Mouse (Mus musculus) B cell, adult 2 months (primary cell): ENCODE results near the gene Bloc1s4.

Experiments
- DNase-seq, 2 experiments: peaks; one replicate each; pipeline ENCODE4 v3.0.0; 2022

The Bloc1s4 gene

DNA sequence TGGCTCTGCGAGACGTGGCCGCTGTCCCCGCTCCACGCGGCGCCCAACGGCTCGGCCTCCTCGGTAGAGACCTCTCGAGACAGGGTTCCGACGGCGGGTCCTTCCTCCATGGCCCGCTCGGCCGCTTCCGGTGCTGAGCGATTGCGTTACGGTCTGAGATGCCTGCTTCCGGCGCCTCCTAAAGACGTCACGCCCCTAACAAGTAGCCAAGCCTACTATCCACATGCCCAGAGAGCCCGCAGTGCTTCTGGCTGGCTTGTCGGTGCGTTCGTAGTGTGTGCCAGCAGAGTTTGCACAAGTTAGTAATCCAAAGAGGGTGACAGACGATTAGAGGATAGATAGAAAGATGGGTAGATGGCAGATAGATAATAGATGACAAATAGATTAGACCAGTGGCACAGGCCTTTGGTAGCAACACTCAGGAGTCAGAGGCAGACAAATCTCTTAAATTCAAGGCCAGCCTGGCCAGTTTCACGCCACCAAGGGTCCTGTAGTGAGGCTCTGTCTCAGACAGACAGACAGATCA is at the start of gene Bloc1s4:
Gene Bloc1s4 (minus strand): TSS at position 115 of the 526 bp plus-strand sequence.
- DNase-seq: peak; percentile 94

DNA sequence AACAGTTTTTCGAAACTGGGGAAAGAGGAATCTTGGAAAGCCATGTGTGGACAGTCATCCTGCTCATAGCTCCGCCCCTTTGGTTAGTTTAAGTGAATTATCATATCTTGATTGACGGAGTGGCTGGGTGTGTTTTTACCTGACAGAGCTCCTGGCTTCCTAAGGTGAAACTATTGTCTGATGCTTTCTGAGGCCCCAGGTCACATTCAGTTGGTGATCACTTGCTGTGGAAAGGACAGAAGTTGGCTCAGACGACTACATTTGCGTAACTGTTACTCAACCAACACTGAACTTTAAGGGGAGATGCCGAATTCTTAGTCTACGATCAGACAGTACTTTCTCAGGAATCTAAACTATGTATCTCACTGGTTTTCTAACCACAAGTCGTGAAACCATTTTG is 48.8 kb upstream of the Bloc1s4 start:
- DNase-seq: no peak

DNA sequence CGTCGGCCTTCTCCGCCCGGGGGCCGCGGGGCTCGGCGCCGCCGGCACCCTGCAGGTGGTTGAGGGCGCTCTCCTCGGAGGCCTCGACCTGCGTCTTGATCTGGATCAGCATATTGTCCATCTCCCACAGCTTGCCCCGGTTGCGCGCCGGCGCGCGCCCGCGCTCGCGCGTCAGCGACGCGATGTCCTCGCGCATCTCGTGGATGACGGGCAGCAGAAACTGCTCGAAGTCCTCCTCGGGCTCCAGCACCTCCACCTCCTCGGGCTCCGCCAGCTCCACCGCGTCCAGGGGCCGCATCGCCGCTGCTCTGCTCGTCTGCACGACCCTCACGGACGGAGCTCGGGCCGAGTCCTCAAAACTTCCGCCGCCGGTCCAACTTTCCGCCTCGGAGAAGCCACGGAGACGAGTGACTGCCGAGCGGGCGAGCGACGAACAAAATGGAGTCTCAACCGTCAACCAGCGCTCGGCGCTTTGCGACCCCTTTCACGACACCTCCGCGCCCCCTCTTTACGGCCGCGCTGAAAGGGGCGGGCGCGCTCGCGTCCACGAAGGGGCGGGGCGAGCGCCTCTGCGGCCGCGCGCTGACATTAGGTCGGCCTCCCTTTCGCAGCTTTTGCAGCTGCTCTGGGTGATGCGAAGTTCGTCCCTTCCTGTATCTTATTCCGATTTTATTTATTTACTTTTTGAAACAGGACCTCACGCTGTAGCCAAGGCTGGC is 48.0 kb upstream of the Bloc1s4 start, which contains the start of gene Mrfap1:
Gene Mrfap1 (minus strand): TSS at position 477 of the 719 bp plus-strand sequence.
- DNase-seq: peak; percentile 95 to 96

DNA sequence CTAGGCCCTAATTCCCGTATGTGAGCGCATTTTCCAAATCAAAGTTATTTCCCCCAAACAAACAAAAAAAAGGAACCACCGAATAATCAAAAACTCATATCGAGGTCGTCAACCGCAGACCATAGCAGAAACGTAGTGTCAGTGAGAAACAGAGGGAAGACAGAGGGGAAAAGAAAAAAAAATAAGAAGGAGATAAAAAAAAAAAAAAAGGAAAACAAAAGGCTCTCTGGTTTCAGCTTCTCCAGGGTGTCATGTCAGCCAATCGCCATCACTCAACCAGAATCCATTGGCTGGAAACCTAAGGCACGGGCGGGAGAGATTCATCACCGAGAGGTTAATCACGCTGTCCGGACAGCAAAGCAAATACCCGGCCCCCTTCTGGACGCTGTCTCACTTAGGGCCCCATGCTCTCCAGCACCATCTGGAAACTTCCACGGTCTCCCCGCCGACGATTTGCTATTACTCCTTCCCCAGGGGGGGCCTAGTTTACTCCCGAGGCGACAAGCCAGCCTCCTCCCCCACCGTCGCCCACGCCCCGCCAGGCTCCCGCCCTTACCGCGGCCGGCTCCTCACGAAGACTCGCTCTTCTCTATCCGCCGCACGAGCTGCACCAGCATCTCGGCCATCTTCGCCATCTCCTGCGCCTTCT is 47.3 kb upstream of the Bloc1s4 start:
- peak; percentile 65 to 69 for DNase-seq

DNA sequence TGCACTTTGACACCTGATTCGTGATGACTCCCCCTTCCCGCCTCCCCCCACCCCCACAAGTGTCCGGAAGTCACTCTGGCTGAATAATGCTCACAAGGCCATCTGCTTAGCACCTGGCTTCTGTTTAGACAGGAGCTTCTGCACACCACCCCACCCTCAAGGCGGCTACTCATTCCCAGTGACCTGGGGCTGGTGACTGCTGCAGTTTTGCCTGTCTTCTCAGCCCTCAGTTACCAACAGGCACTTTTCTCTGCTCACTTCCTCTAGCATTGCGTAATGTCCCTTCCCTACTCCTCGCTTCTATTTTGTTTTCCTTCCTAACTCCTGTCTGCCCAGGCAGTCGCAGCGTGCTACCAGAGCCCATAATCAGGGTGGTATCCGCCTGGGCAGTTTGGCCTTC is 43.4 kb upstream of the Bloc1s4 start:
- no peak for DNase-seq

DNA sequence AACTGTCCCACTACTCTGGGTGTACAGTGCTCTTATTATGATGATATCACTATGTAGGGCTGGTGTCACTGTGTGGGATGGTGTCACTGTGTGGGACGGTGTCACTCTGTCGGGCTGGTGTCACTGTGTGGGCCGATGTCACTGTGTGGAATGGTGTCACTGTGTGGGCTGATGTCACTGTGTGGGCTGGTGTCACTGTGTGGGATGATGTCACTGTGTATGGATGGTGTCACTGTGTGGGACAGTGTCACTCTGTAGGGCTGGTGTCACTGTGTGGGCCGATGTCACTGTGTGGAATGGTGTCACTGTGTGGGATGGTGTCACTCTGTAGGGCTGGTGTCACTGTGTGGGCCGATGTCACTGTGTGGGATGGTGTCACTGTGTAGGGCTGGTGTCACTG is 37.6 kb upstream of the Bloc1s4 start:
- DNase-seq: no peak

DNA sequence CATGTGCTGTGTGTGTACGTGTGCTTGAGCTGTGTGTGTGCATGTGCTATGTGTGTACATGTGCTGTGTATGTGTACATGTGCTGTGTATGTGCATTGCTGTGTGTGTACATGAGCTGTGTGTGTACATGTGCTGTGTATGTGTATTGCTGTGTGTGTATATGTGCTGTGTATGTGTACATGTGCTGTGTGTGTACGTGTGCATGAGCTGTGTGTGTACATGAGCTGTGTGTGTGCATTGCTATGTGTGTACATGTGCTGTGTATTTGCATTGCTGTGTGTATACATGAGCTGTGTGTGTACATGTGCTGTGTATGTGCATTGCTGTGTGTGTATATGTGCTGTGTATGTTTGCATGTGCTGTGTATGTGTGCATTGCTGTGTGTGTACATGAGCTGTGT is 31.1 kb upstream of the Bloc1s4 start:
- DNase-seq: no peak

DNA sequence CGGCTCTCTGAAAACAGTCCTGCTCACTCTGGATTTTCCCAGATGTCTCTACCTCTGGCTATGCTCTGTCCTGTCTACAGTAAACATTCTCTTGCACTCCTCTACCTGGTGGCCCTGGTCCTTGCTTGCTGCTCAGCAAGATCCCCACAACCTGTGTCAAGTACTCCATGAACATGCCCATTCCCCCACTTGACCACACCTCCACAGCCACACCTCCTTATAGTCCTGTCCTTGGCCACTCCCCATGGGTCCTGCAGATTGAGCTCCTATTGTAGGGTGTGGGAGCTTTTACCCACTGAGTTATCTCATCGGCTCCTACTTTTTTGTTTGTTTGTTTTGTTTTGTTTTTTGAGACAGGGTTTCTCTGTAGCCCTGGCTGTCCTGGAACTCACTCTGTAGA is 30.5 kb upstream of the Bloc1s4 start:
- no peak for DNase-seq

DNA sequence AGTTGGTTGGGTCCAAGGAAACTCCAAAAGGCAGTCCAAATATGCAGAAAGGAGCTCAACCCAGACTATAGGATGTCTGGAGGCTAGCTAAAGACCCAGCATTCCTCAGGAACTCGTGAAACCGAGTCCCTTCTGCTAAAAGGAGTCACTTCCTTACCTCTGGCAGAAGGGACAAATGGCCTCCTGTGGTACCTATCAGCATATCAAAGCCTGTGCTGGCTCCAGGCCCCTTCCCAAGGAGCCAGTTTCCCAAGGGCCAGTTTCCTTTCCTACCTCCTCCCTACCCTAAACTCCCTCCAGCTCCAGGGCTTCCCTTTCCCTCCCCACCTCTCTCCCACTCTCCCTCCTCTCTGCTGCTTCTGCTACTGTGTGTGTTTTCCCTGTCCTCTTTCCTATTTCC is 28.7 kb upstream of the Bloc1s4 start:
- DNase-seq: no peak

DNA sequence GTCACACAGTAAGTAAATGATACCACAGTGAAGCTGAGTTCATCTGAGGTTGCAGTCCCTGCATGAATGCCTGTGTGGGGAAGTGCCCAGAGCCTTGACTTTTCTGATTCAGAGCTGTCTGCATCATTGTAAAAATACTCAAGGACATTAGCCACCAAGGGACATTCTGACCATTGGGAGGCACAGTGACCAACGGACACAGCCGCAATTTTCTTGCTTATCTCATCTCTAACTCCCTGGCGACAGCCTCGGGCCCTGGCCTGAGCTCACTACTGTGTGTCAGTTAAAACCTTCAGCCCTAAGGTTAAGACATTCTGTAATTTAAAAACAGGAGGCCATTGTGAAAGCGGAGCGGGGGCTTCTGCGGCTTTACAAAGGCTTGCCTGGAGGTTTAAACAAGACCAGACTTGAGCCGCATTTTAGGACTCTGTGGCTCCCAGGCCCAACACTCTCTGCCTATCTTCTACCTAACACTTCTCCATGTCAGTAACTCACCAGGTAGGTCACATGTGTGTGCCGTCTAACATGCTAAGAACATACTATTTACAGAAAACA is 27.6 kb upstream of the Bloc1s4 start:
- no peak for DNase-seq

DNA sequence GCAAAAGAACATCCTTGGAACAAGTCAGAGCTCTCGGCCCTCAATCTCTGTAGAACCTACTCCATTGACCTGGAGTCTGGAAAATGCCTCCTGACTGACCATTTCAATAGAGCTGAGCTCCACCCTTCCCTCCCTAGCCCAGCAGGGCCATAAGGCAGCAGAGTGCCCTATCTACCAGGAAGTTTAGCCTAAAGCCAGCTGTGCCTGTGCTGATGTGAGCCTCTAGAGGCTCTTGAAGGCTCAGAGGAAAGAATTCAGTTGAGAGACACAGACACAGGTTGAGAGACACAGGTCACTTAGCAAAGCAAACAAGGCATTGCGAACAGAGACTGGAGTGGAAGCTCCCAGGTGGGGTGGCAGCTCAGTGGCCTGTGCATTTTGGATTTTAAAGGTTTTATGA is 26.9 kb upstream of the Bloc1s4 start:
- DNase-seq: no peak

DNA sequence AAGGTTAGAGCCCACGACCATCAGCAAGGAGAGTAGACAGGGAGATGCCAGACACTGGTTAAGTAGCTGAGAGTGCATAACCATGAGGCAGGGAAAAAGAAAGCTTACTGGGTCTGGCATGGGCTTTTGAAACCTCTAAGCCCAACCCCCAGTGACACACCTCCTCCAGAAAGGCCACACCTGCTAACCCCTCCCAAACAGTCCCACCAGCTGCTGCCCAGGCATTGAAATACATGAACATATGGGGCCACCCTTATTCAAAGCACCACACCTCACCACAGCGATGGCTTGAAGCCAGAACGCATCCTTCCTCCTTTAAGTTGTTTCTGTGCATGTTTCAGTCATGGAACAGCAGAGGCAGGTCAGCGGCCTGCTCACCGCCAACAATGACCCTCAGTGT is 24.1 kb upstream of the Bloc1s4 start:
- DNase-seq: no peak

DNA sequence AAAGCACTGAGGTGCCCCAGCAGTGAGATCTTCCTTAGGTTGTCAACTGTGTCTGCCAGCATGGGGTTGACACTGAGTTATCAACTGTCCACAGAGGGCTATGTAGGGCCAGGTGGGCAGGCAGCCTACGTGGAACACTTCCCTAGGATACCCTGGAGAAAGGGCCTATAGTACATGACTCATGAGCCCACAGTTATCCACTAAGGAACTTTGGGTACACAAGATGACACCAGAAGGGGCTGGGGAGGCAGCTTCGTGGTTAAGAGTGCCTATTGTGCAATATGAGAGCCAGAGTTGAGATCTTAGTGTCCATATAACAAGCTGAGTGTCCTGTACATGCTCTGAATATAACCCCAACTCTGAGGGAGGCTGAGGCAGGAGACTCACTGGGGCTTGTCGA is 21.2 kb upstream of the Bloc1s4 start:
- no peak for DNase-seq

DNA sequence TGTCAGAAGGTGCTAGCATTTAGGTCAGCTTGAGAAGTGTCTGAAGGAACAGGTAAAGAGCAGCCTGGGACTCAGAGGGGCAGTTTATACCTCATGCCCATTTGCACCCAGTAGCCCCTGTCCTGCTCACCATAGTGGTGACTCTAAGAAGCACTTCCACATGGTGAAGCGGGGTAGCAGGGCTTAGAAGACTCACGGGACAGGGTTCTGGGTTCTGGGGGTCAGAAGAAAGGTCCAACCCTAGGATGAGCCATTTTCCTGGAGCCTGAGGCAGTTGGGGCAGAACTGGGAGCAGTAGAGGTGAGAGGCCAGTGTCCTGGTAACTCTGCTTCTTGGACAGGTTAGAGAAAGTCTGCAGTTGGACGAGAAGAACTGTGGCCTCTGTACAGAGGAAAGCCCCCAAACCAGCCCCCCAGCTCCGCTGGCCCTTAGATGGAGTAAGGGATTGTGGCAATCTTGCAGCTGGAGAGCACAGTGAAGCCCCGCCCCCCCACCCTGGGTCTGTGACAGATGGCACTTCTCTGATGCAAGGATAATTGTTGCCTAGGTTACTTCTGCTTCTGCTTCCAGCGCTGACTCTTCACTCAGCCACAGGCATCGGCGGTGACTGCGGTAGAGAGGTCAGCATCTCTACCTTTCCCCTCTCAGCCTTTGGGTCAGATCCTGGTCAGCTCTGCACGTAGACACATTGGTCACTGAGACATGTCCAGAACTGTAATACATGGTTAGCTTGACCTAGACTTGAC is 18.7 kb upstream of the Bloc1s4 start:
- no peak for DNase-seq

DNA sequence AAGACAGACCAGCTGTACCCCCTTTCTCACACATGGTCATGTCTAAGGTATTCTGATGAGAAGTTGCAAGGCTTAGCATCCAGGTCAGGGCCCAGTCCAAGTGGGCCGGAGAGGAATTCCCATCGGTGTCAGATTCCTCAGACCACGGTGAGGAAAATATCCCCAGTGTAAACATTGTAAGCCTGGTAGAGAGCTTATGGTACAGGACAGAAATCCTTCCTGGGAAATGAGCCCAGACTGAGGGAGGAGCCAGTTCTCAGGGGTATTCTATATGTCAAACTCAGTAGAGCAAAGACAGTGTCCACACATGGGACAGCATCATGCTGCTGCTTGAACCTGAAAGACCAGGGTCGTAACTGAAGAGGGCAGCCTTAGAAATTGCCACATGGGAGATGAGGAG is 11.4 kb upstream of the Bloc1s4 start:
- no peak for DNase-seq

DNA sequence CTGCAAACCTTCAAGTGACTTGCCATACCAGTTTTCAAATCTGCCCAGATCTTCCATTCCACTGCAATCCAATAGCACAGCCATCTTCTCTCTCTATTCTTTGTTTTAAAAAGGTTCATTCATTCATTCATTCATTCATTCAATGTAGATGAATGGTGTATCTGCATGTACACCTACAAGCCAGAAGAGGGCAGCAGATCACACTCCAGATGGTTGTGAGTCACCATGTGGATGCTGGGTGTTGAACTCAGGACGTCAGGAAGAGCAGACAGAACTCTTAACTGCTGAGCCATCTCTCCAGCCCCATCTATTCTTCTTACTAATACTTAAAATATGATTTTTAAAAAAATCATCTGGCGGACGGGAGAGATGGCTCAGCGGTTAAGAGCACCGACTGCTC is 8.6 kb upstream of the Bloc1s4 start:
- DNase-seq: peak; percentile 37 to 45

DNA sequence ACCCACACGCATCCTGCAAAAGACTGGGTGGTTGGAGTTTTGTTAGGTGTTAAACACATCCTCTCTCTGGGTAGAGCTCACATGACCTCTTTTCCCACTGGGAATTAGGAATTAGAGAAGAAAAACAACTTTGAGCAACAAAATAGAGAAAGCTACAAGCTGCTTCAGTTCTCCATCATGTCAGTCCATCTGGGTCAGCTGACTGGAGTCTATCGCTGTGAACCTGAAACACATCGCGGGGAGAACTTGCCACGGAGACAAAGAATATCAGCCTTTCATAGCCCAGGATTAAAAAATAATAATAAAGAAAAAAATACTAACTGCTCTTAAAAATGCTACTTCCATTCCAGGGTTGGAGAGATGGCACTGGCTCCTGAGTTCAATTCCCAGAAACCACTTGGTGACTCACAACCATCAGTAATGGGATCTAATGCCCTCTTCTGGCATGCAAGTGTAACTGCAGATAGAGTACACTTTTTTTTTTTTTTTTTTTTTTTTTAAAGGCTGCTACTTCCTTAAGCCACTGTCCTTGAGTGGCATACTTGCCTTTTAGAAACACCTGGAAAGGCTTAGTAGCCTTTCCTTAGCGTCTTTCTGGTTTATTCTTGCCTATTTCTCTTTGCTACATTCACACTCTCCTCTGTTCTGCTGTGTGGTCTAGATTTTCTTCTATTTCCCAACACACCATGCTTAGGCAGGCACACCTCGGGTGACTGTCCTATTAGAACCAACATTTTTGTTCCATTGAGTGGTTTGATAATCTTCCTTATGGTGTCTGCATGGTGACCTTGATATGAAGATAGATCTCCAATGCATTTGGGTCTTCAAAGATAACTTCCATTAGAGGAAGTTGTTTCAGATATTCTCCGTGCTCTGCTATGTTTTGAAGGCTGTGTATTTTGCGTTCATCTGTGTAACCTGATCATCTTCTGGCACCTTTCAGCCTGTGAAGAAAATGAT is 1.9 kb upstream of the Bloc1s4 start:
- DNase-seq: peak in 1 of 2 experiments; percentile 26

DNA sequence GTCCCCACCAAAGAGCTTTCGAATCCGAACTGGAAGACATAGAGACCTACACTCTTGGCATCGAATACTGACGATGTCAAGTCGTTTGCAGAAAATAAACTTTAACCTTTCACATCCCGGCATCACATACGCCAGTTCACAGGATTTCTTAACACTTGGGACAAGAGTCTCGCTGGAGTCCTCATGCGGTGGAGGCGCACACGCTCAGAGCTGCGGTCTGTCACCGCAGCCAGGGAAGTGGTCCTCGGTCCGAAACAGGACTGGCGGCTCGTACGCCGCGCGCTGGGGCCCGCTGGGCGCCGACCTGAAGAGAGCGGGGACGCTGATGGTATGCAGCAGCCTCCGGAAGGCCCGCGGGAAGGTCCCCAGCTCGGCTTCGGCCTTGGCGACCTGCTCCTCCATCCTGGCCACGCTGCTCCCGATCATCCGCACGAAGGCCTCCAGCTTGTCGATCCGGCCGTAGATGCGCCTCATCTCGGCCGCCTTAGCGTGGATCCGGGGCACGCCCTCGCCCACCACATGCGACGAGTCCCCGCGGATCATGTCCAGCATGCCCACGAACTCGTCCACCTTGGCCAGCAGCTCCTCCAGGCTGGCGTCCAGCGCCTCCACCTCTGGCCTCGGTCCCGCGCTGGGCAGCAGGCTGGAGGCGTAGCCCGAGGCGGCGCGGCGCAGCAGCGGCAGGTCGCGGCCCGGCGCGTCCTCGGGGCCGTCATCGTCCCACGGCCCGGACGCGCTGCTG is 485 bp downstream of the Bloc1s4 start:
- DNase-seq: no peak

DNA sequence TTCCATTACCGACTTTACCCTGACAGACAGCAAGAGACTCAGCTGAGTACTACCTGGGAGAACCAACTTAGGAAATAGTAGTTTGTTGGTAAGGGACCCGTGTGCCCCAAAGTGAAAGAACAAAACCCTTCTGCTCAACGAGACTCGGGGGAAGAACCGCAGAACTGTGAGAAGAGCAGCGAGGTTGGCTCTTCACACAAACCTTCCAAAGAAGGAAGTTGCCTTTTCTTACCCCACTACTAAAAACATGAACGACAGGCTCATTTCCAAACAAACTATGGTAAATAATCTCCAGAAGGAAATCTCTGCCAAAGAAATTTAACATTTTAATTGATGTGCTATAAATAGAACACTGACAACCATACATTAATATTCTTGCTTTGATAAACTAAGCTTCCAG is 1.4 kb downstream of the Bloc1s4 start:
- no peak for DNase-seq

DNA sequence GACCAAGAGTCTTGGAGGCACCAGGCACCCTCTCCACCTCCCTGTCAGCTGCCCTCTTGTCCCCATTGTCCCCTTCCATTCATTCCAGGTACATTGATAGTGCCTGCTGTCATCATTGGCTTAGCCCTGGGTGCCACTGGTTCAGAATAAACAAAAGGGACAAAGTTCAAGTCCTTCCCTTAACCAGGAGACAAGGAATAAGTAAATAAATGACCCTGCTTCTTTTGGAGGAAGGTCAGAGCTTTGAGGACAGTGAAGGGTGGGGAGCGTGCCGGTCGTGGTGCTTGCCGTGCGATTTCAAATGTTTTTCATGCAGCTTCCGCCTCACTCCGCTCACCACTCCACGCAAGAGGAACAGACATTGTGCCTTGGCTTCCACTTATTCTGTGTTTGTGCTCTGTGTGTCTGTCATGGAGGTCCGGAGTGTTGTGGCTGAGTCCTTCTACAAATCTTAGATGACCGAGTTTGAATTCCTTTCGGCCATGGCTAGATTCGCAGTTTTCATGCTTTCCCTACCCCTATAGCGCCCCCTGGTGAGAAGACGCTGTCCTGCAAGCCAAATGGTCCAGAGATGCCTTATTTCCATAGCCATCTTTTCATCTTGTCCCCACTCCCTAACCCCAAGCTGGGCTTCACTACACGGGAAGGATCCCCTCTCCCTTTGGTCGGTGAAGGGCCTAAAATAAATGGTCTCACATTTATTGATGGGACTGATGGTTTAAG is 6.2 kb downstream of the Bloc1s4 start:
- DNase-seq: peak; percentile 93

DNA sequence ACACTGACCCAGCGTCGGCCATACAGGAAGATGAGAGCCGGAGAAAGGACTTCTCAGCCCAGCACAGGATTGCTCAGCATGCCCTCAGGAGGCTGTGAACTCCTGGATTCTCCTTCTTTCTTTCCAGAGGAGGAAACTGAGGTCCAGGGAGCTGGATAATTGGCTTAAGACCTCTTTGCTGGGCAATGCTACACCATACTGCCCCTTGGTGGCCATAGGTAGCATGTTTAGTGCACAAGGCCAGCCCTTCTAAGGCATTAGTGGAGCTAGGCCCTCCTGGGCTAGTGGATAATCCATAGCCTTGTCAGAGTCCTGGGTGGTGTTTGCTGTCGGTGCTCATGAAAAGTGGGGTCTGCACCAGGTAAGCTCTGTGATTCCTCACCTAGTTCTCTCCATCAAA is 8.6 kb downstream of the Bloc1s4 start:
- no peak for DNase-seq
